Mouse (Mus musculus) small intestine, adult 2 months (tissue): Measurements from ENCODE around the gene Zbtb34. TPM values are rescaled to one million over a fixed set of nuclear protein-coding genes. Genes with fewer than 3 reads are reported as not detected.

Experiments
- H3K27ac ChIP-seq: fragments of 200-500 bp; 2 replicates; pipeline ENCODE4 v1.5.1; 2012; ENCODE audit warnings: low read depth, low read length, control low read depth, inconsistent platforms; ENCODE audit not compliant: insufficient read depth
- H3K27me3 ChIP-seq: fragments of 200-500 bp; 2 replicates; pipeline ENCODE4 v1.6.1; 2012; ENCODE audit warnings: mild to moderate bottlenecking, moderate library complexity, low read length, inconsistent platforms; ENCODE audit not compliant: control insufficient read depth, insufficient read depth
- H3K36me3 ChIP-seq: fragments of 200-500 bp; 2 replicates; pipeline ENCODE4 v1.6.1; 2012; ENCODE audit warnings: mild to moderate bottlenecking, low read length, control low read depth, inconsistent platforms; ENCODE audit not compliant: control insufficient read depth, insufficient read depth
- H3K4me1 ChIP-seq: fragments of 200-500 bp; 2 replicates; pipeline ENCODE4 v1.6.1; 2012; ENCODE audit warnings: low read length, inconsistent platforms, mixed read lengths; ENCODE audit not compliant: control insufficient read depth, insufficient read depth, insufficient read length
- H3K4me3 ChIP-seq: fragments of 200-500 bp; 2 replicates; pipeline ENCODE4 v1.5.1; 2012; ENCODE audit warnings: low read depth, mild to moderate bottlenecking, control low read depth, inconsistent platforms, low read length, moderate library complexity
- CTCF ChIP-seq: fragments of 200-500 bp; IDR thresholded peaks from 2 replicates; pipeline ENCODE4 v1.5.1; 2012; ENCODE audit warnings: low read depth, mild to moderate bottlenecking, control low read depth, inconsistent platforms, low read length, moderate library complexity, mixed read lengths; ENCODE audit not compliant: insufficient replicate concordance, insufficient read length; ENCODE audit errors: extremely low read depth
- POLR2A ChIP-seq: fragments of 200-500 bp; IDR thresholded peaks from 2 replicates; pipeline ENCODE4 v1.6.1; 2012; ENCODE audit warnings: low read depth, mild to moderate bottlenecking, control low read depth, inconsistent platforms, low read length, moderate library complexity
- WGBS: fragments of 180-500 bp; shearing (Covaris S2); methylation state at CpG from one replicate; pipeline ENCODE4 v1.1.7; 2018; 5-methylcytosine and 5-hydroxymethylcytosine counted together
- polyA plus RNA-seq: library from polyadenylated mRNA; depleted of rRNA; stranded (reverse); fragments of >200 nt; gene quantifications from 2 replicates; pipeline ENCODE4 v1.2.3, GENCODE M21; 2012

Zbtb34 gene
- polyA plus RNA-seq, 1 experiment, result 4.2 TPM

DNA sequence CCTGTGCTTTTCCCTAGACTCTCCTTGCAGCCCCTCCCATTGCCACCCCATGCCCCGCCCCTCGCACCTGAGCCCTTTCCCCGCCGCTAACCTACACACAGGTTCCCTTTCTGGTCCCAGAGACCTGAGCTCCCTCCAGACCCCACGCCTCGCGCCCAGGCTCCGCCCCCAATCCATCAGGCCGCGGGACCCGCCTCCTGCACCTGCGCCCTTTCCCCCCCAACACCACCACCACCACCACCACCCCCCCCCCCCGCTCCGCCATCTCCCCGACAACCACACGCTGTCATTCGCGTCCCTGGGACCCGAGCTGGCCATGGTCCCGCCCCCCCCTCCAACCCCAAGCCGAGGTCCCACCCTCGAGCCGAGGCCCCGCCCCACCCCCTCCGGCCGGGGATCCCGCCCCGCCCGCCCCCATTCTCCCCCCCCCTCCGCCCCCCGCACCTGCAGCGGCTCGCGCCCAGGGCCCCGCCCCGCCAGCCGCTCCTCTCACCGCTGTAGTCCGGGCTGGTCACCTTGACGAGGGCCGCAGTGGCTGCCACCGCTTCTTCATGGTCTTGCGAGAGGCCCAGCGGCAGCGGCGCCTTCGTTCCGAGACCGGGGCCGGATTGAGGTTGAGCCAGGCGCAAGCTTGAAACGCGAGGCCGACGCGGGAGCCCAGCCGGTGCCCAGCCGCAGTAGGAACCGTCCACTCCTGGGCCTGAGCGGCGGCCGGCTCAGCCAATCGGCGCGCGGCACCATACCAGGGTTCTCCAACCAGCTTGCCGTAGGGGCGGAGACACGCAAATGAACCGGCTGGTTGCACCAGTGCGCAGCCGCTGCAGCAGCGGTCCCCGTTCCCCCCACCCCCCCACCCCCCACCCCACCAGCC, 60.1 kb downstream of the Zbtb34 start, which contains the start of gene Ralgps1:
Gene Ralgps1 (minus strand): TSS at position 710 of the 871 bp plus-strand sequence.
- under 1% methylated on average over 69 of the region's 74 CpGs for WGBS
- H3K36me3 ChIP-seq, result no peaks in the 10 kb centered on the region; the same call in none of the 2 replicates
- peak within 1 kb of the TSS; percentile 75 for H3K4me3 ChIP-seq
- TF ChIP-seq CTCF (no peak), POLR2A (peak; percentile 6; the same call in 1 of the 2 replicates)
- peaks cover 17% of the 10 kb centered on the region for H3K4me1 ChIP-seq
- H3K27me3 ChIP-seq, result no peaks in the 10 kb centered on the region
- peak within 1 kb of the TSS; percentile 86 for H3K27ac ChIP-seq

DNA sequence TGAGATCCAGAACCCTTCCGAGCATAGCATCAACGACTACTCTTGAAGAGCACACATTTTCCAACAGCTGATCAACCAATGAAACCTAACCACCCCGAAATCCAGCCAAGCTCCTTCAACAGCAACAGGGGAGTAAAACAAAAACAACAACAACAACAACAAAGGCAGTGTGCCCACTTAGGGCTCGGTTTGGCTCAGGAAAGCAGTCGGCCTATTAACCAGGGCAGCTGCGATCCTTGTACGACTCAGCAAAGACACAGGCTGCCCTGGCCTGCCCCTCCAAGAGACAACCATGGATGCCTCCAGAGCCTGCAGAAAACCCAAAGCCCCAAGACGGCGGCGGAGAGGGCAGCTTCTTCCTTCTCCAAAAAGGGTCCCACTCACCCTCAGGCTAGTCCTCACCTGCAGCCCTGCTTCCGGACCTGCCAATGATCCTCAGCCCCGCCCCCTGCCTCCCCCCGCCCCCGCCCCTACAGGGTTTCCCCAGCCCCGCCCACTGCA, 60.8 kb downstream of the Zbtb34 start:
- Histone ChIP-seq H3K27me3 (no peaks in the 10 kb centered on the region), H3K36me3 (no peaks in the 10 kb centered on the region; the same call in none of the 2 replicates), H3K4me1 (peaks cover 23% of the 10 kb centered on the region), H3K27ac (peak overlapping the region; percentile 40; the same call in 1 of the 2 replicates), H3K4me3 (peak overlapping the region; percentile 75)
- TF ChIP-seq CTCF, result no peak
- no peak; the same call in 1 of the 2 replicates for TF ChIP-seq POLR2A
- WGBS, result 7% methylated on average over 15 of the region's 15 CpGs

- no peaks in the 10 kb centered on the region; the same call in none of the 2 replicates for H3K36me3 ChIP-seq
- H3K4me1 ChIP-seq, result peaks cover 31% of the 10 kb centered on the region
- H3K27ac ChIP-seq, result peak overlapping the region; percentile 37; the same call in 1 of the 2 replicates
- 52% methylated on average over 3 of the region's 3 CpGs for WGBS
- no peak overlapping the region for H3K4me3 ChIP-seq
- no peaks in the 10 kb centered on the region for H3K27me3 ChIP-seq
- TF ChIP-seq CTCF (no peak), POLR2A (no peak)
These were observed 61.7 kb downstream of the Zbtb34 start for GRCm38 (mm10) chr2:33369453-33369852.

- H3K4me3 ChIP-seq, result no peak overlapping the region
- TF ChIP-seq POLR2A, result no peak
- no peak for TF ChIP-seq CTCF
- 88% methylated on average over 1 of the region's 1 CpGs for WGBS
- H3K4me1 ChIP-seq, result peaks cover 35% of the 10 kb centered on the region
- H3K27ac ChIP-seq, result no peak overlapping the region
- H3K36me3 ChIP-seq, result no peaks in the 10 kb centered on the region; the same call in none of the 2 replicates
- H3K27me3 ChIP-seq, result no peaks in the 10 kb centered on the region
These were observed 62.6 kb downstream of the Zbtb34 start for GRCm38 (mm10) chr2:33368486-33368885.

DNA sequence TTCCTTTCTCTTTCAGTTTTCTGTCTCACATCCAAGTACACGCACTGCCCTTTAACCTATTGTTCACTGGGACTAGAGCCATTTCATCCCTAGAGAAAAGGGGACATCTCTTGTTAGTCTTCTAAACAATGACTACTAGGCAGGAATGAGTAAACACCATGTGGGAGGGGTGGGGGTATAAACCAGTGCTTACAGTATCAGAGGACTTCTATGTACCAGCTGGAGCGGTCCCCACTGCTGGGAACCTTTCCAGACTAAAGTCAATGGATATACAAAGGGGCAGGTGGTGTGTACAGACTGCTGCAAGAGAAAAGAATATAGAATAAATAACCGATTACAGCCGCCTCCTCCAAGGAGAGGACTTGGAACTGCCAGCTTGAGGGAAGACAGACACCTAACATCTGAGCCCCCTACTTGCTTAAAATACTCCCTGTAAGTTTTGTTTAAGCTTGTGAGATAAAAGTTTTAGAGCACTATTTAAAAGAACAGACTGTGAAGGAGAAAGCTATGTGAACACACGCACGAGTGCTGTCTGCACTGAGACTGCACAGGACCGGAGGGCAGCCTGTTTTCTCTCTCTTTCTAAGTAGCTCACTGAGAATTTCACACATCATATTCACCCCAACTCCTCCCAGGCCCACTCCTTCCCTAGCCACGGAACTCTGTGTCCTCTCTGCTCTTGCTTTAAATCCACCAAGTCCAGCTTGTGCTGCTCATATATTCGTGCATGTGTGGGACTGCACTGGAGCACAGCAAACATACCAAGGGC, 65.2 kb downstream of the Zbtb34 start:
- H3K27me3 ChIP-seq, result no peaks in the 10 kb centered on the region
- H3K4me3 ChIP-seq, result no peak overlapping the region
- H3K4me1 ChIP-seq, result peaks cover 53% of the 10 kb centered on the region
- TF ChIP-seq CTCF (no peak), POLR2A (no peak)
- 27% methylated on average over 9 of the region's 9 CpGs for WGBS
- peak overlapping the region; percentile 79 for H3K27ac ChIP-seq
- H3K36me3 ChIP-seq, result no peaks in the 10 kb centered on the region; the same call in none of the 2 replicates

DNA sequence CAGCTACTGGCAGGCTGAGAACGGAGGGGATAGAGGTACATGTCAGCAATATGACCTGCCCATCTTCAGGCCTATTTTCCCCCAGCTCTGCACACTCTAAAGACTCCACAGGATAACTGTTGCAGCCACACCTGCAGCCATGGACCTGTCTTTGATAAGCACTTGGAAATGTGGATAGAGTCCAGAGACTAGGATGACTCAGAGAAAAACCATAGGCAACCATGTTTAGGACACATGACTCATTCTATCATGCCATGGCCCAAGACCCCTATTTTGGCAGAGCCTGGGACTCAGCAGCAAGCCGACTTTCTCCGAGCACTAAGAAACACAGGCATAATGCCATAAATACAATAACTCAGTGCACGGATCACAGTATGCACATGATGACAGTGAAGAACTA, 66.5 kb downstream of the Zbtb34 start:
- Histone ChIP-seq H3K36me3 (no peaks in the 10 kb centered on the region; the same call in none of the 2 replicates), H3K27me3 (no peaks in the 10 kb centered on the region), H3K4me1 (peaks cover 65% of the 10 kb centered on the region), H3K4me3 (no peak overlapping the region), H3K27ac (peak overlapping the region; percentile 79)
- TF ChIP-seq CTCF (no peak), POLR2A (no peak)
- 92% methylated on average over 4 of the region's 4 CpGs for WGBS

DNA sequence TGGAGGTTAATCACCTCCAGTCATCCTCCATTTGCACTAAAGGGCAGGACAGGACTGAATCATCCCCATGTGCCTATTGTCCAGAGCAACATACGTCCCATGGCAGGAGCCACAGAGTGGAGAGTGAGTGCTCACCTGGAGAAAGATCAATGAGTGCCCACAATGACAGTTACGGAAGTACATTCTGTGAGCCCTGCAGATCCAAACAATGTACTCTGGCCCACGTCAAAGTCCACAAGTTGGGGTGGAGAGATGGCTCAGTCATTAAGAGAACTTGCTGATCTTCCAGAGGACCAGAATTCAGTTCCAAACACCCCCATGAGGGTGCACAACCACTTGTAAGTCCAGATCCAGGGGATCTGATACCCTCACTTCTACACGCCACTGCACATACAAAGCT, 67.2 kb downstream of the Zbtb34 start:
- 50% methylated on average over 4 of the region's 4 CpGs for WGBS
- Histone ChIP-seq H3K36me3 (no peaks in the 10 kb centered on the region; the same call in none of the 2 replicates), H3K4me1 (peaks cover 65% of the 10 kb centered on the region), H3K27me3 (no peaks in the 10 kb centered on the region), H3K27ac (peak overlapping the region; percentile 95), H3K4me3 (no peak overlapping the region)
- TF ChIP-seq POLR2A (peak; percentile 44; the same call in 1 of the 2 replicates), CTCF (no peak)
